Mouse (Mus musculus) neural tube, embryonic 12.5 days (tissue): Measurements from ENCODE around the gene Aoc2. TPM values are rescaled to one million over a fixed set of nuclear protein-coding genes. Genes with fewer than 3 reads are reported as not detected.

ENCODE experiments used
- ATAC-seq: fragments of 200-750 bp; cut with Nextera tagmentation; 2 replicates; pipeline ENCODE4 v1.8.0; 2017; ENCODE audit warnings: low read depth, mild to moderate bottlenecking, moderate TSS enrichment, moderate library complexity; ENCODE audit not compliant: low FRiP score
- H3K27ac ChIP-seq: fragments of 300-500 bp; sonication (generic); 2 replicates; pipeline ENCODE4 v1.5.1; 2016
- H3K27me3 ChIP-seq: fragments of 300-500 bp; sonication (generic); replicated peaks from 2 replicates; pipeline ENCODE4 v1.6.1; 2016; ENCODE audit warnings: mild to moderate bottlenecking
- H3K36me3 ChIP-seq: fragments of 300-500 bp; sonication (generic); 2 replicates; pipeline ENCODE4 v1.6.1; 2016; ENCODE audit warnings: mild to moderate bottlenecking
- H3K4me1 ChIP-seq: fragments of 300-500 bp; sonication (generic); 2 replicates; pipeline ENCODE4 v1.6.1; 2016
- H3K4me2 ChIP-seq: fragments of 300-500 bp; sonication (generic); replicated peaks from 2 replicates; pipeline ENCODE4 v1.6.1; 2016; ENCODE audit warnings: mild to moderate bottlenecking
- H3K4me3 ChIP-seq: fragments of 300-500 bp; sonication (generic); 2 replicates; pipeline ENCODE4 v1.5.1; 2016
- H3K9ac ChIP-seq: fragments of 300-500 bp; sonication (generic); 2 replicates; pipeline ENCODE4 v1.6.1; 2016; ENCODE audit warnings: mild to moderate bottlenecking
- H3K9me3 ChIP-seq: fragments of 300-500 bp; sonication (generic); 2 replicates; pipeline ENCODE4 v1.6.1; 2016; ENCODE audit warnings: mild to moderate bottlenecking
- WGBS: fragments of 180-500 bp; shearing (Covaris S2); methylation state at CpG from one replicate; pipeline ENCODE4 v1.1.7; 2016; 5-methylcytosine and 5-hydroxymethylcytosine counted together
- polyA plus RNA-seq: library from polyadenylated mRNA; unstranded; fragments of >200 nt; fragmentation: Nextera tagmentation; extraction: Ambion mirVana; gene quantifications from 2 replicates; pipeline ENCODE4 v1.2.1, GENCODE M21; 2016

Aoc2 gene
- polyA plus RNA-seq, 1 experiment from 2014 or later, result 3.0 TPM

DNA sequence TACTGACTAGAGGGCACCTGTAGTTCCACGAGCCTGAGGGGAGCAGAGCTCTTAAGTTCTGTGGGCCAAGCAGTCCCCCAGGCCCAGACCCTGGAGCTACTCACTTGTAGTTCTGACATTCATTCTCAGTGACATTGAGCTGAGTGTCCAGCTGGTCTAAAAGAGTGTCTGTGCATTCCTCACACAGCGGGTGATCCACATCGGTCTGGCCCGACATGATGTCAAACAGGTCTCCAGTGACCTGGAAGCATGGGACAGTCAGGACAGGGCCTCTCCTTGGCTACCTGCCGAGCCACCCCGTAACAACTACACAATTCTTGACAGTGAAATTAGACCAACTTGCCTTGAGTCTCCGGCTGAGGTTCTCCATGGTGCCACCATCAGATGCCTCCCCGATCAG lies 29.7 kb upstream of the Aoc2 start:
- no peak overlapping the region for H3K4me2 ChIP-seq
- H3K27ac ChIP-seq, result no peak overlapping the region
- H3K27me3 ChIP-seq, result no peaks in the 10 kb centered on the region
- peaks cover 71% of the 10 kb centered on the region for H3K36me3 ChIP-seq
- WGBS, result 89% methylated on average over 8 of the region's 8 CpGs
- H3K4me1 ChIP-seq, result no peaks in the 10 kb centered on the region
- H3K9me3 ChIP-seq, result no peaks in the 10 kb centered on the region
- no peak for ATAC-seq
- H3K9ac ChIP-seq, result no peak overlapping the region
- H3K4me3 ChIP-seq, result no peak overlapping the region

DNA sequence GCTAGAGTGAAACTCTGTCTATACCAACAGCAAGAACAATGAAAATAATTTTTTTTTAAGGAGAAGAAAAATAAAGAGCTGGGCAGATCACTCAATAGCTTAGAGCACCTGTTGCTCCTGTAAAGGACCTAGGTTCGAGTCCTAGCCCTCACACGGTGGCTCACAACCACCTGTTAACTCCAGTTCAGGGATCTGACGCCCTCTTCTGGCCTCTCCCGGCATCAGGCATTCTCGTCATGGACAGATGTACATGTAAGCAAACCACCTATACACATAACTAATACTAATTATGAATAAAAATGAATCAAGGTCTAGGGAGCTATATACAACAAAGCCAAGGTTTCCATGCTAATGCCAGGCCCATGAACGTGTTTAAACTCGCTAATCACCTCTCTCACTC lies 24.0 kb upstream of the Aoc2 start:
- peaks cover 13% of the 10 kb centered on the region for H3K4me1 ChIP-seq
- no peaks in the 10 kb centered on the region for H3K27me3 ChIP-seq
- H3K4me2 ChIP-seq, result peak overlapping the region; percentile 97
- ATAC-seq, result no peak
- no peaks in the 10 kb centered on the region for H3K9me3 ChIP-seq
- H3K4me3 ChIP-seq, result peak overlapping the region; percentile 79
- H3K9ac ChIP-seq, result peak overlapping the region; percentile 83
- 69% methylated on average over 7 of the region's 7 CpGs for WGBS
- H3K27ac ChIP-seq, result no peak overlapping the region
- H3K36me3 ChIP-seq, result peaks cover 16% of the 10 kb centered on the region

DNA sequence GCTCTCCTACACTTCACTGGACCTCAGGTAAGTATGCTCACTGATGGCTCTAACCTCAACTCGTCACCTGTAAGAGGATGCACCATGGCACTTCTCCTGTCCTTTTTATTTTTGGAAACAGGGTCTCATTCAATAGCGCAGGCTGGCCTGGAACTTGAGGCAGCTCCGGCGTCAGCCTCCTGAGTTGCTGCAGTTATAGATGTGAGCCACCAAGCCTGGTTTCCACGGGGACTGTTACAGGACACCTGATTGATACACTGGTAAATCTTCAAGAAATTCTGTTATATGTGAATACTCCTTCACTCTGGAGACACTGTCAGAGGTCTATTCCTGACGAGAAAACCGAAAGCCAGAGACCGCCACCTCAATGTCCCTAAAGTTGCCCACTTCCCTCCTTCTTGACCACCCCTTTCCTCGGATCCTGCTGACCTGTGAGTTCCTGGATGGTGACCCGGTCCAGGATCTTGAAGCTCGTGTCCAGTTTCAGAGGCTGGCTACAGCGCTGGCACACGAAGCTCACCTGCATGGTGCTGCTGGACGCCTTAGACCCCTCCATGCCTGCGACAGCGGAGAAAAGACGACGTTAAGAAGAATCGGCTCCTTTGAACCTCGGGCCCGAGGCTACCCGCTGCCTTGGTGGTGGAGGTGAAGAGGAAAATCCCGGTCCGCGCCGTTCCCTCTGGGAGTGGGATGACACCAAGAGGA lies 23.4 kb upstream of the Aoc2 start:
- peak overlapping the region; percentile 83 for H3K9ac ChIP-seq
- peak overlapping the region; percentile 97 for H3K4me2 ChIP-seq
- no peak overlapping the region for H3K27ac ChIP-seq
- no peaks in the 10 kb centered on the region for H3K9me3 ChIP-seq
- H3K36me3 ChIP-seq, result peaks cover 16% of the 10 kb centered on the region
- peak overlapping the region; percentile 79 for H3K4me3 ChIP-seq
- 15% methylated on average over 26 of the region's 26 CpGs for WGBS
- H3K4me1 ChIP-seq, result peaks cover 13% of the 10 kb centered on the region
- H3K27me3 ChIP-seq, result no peaks in the 10 kb centered on the region
- 0 out of 2 replicates have a peak, but pooled peaks have one; percentile 13 for ATAC-seq

DNA sequence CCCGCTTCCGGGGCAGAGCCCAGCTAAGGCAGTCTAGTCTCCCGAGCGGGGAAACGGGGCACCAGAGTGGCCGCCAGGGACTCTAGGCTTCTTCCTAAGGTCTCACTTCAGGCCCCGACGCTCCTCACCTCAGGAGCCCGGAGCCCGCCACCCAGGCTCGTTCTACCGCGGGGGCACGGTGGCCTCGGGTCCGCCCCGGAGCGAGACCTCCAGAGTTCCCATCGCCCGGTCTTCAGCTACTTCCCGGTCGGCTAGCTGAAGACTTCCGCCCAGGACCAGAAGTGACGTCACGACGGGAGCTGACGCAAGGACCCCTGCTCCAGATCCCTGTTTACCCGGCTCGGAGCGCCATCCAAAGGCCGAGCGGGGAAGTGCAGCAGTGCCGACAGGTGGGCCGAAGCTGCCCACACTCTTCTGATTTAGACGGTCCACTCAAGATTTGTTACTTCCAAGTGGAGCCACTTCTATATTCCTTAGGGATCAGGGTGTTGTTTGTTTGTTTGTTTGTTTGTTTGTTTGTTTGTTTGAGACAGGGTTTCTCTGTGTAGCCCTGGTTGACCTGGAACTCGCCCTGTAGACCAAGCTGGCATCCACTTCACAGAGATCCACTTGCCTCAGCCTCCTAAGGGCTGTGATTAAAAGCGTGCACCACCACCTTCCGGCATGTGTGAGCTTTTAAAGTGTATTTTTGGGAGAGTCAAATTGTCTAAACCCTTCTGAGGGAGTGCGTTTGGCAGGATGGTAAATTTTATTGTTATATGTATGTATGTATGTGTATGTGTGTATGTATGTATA lies 22.7 kb upstream of the Aoc2 start, which contains the start of gene Becn1:
TSS of gene Becn1 (minus strand) at position 283 of the 795 bp plus-strand sequence.
- H3K9ac ChIP-seq, result peak within 1 kb of the TSS; percentile 83
- H3K4me2 ChIP-seq, result peak within 1 kb of the TSS; percentile 97
- peaks cover 13% of the 10 kb centered on the region for H3K4me1 ChIP-seq
- no peaks in the 10 kb centered on the region for H3K27me3 ChIP-seq
- no peaks in the 10 kb centered on the region for H3K9me3 ChIP-seq
- peak within 1 kb of the TSS; percentile 79 for H3K4me3 ChIP-seq
- WGBS, result 8% methylated on average over 39 of the region's 39 CpGs
- peaks cover 16% of the 10 kb centered on the region for H3K36me3 ChIP-seq
- H3K27ac ChIP-seq, result no peak within 1 kb of the TSS
- peak; percentile 88 for ATAC-seq

DNA sequence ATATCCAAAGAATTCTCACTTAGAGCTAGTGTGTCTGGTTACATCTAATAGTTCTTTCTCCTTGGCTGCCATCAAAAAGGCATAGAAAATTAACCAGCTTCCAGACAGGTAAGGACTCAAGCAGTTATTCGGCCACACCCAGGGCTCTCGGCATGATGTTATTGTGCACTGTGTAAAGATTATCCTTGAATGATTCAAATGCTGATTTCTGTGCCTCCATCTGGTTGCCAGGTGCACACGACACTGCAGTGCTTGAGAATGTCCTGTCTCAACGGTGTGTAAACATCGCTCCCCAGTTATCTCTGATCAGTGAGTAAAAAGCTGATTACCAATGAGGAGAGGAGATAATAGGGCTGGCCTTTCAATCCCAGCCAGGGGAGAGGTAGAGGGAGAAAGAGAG lies 17.1 kb upstream of the Aoc2 start:
- Histone ChIP-seq H3K4me2 (no peak overlapping the region), H3K9ac (no peak overlapping the region), H3K36me3 (no peaks in the 10 kb centered on the region), H3K27ac (no peak overlapping the region), H3K4me1 (no peaks in the 10 kb centered on the region), H3K27me3 (0 out of 2 replicates have a peak, but pooled peaks cover 5% of the 10 kb centered on the region), H3K9me3 (no peaks in the 10 kb centered on the region), H3K4me3 (no peak overlapping the region)
- 49% methylated on average over 5 of the region's 5 CpGs for WGBS
- no peak for ATAC-seq

DNA sequence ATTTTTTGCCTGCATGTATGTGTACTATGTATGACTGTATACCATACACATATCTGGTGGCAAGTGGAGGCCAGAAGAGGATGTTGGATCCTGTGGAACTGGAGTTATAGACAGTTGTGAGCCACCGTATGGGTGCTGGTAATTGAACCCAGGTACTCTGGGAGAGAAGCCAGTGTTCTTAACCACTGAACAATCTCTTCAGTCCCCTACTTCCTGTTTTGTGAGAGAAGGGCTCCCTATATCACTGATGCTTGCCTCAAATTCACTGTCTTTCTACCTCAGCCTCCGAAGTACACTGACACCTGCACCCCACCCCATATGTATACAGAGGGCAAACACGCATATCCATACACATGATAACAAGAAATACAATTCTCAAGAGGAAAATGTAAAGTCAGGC lies 13.8 kb upstream of the Aoc2 start:
- Histone ChIP-seq H3K4me3 (no peak overlapping the region), H3K4me2 (no peak overlapping the region), H3K4me1 (no peaks in the 10 kb centered on the region), H3K9me3 (no peaks in the 10 kb centered on the region), H3K27ac (no peak overlapping the region), H3K36me3 (no peaks in the 10 kb centered on the region), H3K27me3 (0 out of 2 replicates have a peak, but pooled peaks cover 5% of the 10 kb centered on the region), H3K9ac (no peak overlapping the region)
- ATAC-seq, result no peak
- 92% methylated on average over 3 of the region's 3 CpGs for WGBS

DNA sequence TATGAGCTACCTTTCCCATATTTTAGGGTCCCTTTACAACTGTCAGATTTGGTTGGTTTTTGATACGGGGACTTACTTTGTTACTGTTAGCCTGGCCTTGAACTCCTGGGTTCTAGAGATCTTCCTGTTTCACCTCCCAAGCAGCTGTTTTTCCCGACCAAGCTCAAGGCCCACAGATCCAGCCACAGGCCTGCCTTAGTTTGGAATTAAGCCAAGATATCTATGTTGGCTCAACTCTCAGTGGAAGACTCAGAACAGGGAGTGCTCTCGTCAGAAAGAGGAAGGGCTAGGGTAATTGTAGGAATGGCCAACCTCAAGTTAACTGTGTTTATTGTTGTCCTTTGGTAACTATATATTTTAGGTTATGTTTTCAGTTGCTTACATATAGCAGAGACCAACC lies 12.7 kb upstream of the Aoc2 start:
- 79% methylated on average over 3 of the region's 3 CpGs for WGBS
- Histone ChIP-seq H3K4me1 (peaks cover 7% of the 10 kb centered on the region), H3K9me3 (no peaks in the 10 kb centered on the region), H3K36me3 (no peaks in the 10 kb centered on the region), H3K27ac (no peak overlapping the region), H3K4me2 (no peak overlapping the region), H3K27me3 (0 out of 2 replicates have a peak, but pooled peaks cover 5% of the 10 kb centered on the region), H3K4me3 (no peak overlapping the region), H3K9ac (no peak overlapping the region)
- ATAC-seq, result no peak

DNA sequence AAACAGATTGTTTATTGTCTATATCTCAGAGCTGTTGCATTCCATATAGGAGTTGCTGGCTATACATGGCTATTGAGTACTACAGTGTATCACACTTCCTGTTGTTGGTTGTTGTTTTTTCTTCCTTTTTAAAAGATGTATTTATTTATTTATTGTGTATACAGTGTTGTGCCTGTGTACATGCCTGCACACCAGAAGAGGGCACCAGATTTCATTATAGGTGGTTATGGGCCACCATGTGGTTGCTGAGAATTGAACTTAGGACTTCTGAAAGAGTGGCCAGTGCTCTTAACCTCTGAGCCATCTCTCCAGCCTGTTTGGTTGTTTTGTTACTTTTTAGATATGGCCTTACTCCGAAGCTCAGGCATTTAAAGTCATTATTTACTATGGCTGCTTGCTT lies 10.3 kb upstream of the Aoc2 start:
- H3K4me1 ChIP-seq, result peaks cover 17% of the 10 kb centered on the region
- H3K9me3 ChIP-seq, result no peaks in the 10 kb centered on the region
- H3K4me3 ChIP-seq, result no peak overlapping the region
- H3K27me3 ChIP-seq, result no peaks in the 10 kb centered on the region
- no peak overlapping the region for H3K27ac ChIP-seq
- 95% methylated on average over 1 of the region's 1 CpGs for WGBS
- no peak overlapping the region for H3K9ac ChIP-seq
- no peak for ATAC-seq
- H3K36me3 ChIP-seq, result peaks cover 18% of the 10 kb centered on the region
- no peak overlapping the region for H3K4me2 ChIP-seq

DNA sequence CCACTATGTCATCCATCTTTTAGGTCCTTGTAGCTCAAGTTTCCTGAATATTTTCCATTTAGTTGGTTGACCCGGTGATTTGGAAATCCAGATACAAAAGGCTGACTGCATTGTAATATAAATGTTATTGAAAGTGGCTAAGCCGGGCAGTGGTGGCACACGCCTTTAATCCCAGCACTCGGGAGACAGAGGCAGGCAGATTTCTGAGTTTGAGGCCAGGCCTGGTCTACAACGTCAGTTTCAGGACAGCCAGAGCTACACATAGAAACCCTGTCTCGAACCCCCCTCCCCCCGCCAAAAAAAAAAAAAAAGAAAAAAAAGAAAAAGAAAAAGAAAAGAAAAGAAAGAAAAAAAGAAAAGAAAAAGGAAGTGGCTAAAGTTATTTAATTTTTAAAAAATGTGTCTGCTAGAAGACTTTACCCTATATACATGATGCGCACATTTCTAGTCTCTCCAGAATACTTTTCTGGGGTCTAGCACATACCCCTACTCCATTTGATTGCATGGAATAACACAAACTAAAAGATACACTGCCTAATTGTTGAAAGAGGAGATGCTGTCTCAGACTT lies 9.7 kb upstream of the Aoc2 start:
- H3K36me3 ChIP-seq, result peaks cover 24% of the 10 kb centered on the region
- 80% methylated on average over 8 of the region's 8 CpGs for WGBS

DNA sequence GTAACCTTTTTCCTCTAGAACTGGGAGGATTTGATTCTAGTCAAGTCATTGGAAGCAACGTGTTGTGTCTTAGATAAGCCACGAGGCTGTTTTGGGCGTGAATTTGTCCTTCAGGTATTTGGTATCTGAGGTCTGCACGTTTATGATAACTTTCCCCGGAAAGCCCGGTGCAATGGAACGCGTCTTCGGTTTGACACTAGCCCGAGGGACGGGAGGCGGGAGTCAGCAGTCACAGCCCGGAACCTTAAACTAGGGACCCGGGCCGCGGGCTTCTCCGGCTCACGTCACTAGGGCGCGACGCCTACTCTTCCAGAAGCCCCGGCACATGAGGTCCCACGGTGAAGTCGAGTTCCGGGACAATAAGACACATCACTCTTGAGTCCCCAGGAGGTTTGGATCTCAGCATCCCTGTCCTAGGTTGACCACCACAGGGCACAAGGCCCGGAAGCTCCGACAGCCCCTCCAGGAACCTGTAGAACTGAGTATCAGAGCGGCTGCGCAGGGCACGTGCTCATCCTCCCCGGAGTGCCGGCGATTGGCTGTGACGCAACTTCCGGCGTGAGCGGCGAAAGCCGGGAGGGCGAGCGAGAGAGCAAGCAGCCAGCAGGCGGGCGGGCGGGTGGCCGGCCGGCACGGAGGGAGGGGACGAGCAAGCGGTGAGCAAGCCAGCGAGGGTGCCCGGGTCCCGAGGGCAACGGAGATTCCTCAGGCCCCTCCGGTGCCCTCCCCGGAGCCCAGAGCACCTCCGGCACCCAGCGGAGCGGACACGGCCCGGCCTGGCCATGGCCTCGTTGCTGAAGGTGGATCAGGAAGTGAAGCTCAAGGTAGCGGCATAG lies 9.0 kb upstream of the Aoc2 start, which contains the start of gene Psme3:
TSS of gene Psme3 (plus strand) at position 549 of the 836 bp plus-strand sequence.
- H3K27ac ChIP-seq, result peak within 1 kb of the TSS; percentile 63; the same call in 1 of the 2 replicates
- no peaks in the 10 kb centered on the region for H3K27me3 ChIP-seq
- peak within 1 kb of the TSS; percentile 99 for H3K4me2 ChIP-seq
- peaks cover 31% of the 10 kb centered on the region for H3K36me3 ChIP-seq
- peak within 1 kb of the TSS; percentile 74 for H3K9ac ChIP-seq
- H3K4me1 ChIP-seq, result peaks cover 17% of the 10 kb centered on the region
- ATAC-seq, result peak; percentile 93
- under 1% methylated on average over 60 of the region's 62 CpGs for WGBS
- no peaks in the 10 kb centered on the region for H3K9me3 ChIP-seq
- peak within 1 kb of the TSS; percentile 72 for H3K4me3 ChIP-seq

More for the DNA sequence above, 9.7 kb upstream of the Aoc2 start:
- Histone ChIP-seq H3K9me3 (no peaks in the 10 kb centered on the region), H3K4me2 (peak overlapping the region; percentile 99), H3K9ac (peak overlapping the region; percentile 74), H3K4me1 (peaks cover 17% of the 10 kb centered on the region), H3K27ac (no peak overlapping the region), H3K4me3 (peak overlapping the region; percentile 72), H3K27me3 (no peaks in the 10 kb centered on the region)
- ATAC-seq, result no peak

DNA sequence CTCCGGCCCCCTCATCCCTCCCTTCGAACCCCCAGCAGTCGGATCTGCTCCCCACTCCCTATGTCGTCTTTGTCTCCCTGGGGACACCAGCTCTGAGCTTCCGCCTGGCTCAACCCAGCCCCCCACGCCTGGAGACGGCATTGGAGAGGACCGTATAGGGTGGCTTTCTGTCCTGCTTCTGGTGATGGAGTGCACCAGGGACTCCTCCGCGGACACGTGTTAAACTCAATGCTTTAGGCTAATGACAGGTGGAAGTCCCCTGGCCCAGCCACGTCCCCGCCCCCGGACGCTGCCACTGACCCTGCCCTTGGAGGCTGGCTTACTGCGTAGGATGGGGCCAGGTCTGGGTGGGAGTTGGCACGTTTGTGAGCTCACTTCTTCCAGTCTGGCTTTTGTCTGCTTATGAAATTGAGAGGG lies 8.4 kb upstream of the Aoc2 start:
- Histone ChIP-seq H3K4me2 (peak overlapping the region; percentile 99), H3K9me3 (no peaks in the 10 kb centered on the region), H3K9ac (peak overlapping the region; percentile 74), H3K27me3 (no peaks in the 10 kb centered on the region), H3K36me3 (peaks cover 38% of the 10 kb centered on the region), H3K4me3 (peak overlapping the region; percentile 72), H3K4me1 (peaks cover 17% of the 10 kb centered on the region), H3K27ac (no peak overlapping the region)
- peak; percentile 72 for ATAC-seq
- WGBS, result under 1% methylated on average over 17 of the region's 17 CpGs
